8 mouse cellular contexts compared by ENCODE assay signal in the genomic region with DNA sequence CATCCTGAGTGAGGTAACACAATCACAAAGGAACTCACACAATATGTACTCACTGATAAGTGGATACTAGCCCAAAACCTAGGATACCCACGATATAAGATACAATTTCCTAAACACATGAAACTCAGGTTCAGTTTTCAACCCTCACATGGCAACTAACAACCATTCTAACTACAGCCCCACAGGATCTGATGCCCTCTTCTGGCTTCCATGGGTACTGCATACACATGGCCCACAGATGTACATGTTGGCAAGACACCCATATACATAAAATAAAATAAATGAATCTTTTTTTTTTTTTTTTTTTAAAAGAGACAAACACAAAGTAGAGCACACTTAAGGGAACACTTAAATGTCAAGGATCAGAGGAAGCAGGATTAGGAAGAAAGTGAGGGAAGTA. TPM values are rescaled to one million over a fixed set of nuclear protein-coding genes. Genes with fewer than 3 reads are reported as not detected.
A peak's percentile ranks its signal among the peaks of the same experiment; 100 is the strongest.
DNase-seq lines count a peak whose midpoint lies in the region; ATAC-seq and TF ChIP-seq lines count a peak whose summit lies in the region.
"Not testable (repeated sequence)": the region's sequence is repeated elsewhere in the genome, so short reads cannot be mapped to it uniquely, and the experiment has no call there.

No protein-coding gene starts in this region.

- not testable (repeated sequence) for H3K36me3 ChIP-seq in lung, postnatal 0 days (ENCODE audit: insufficient read depth, low read length)

- H3K27me3 ChIP-seq in lung, postnatal 0 days (replicated peaks; ENCODE audit: insufficient read depth, low read length), result not testable (repeated sequence)

- DNase-seq in CD4-positive helper T cell, adult 2 months (ENCODE audit: low read depth, low spot score), result peak; percentile 43
- peak; percentile 20 for DNase-seq in MEL-GATA-1-ER (ENCODE audit: extremely low read depth, low read depth)
- DNase-seq in heart, adult 11 months, result peak; percentile 73
- peak; percentile 11 to 21 for DNase-seq in kidney, postnatal 4 days
- DNase-seq in lung, postnatal 0 days (ENCODE audit: low spot score), result not testable (repeated sequence)
- peak; percentile 26 to 67 for DNase-seq in spleen, postnatal 4 days (ENCODE audit: low spot score in 2 of 2)
- DNase-seq in thymus, postnatal 4 days, result peak; percentile 75

- H3K9ac ChIP-seq in lung, postnatal 0 days (replicated peaks; ENCODE audit: low read depth), result not testable (repeated sequence)

- peak; percentile 20; the same call in 1 of the 2 replicates for TF ChIP-seq CTCF in bone marrow, adult 2 months (IDR thresholded peaks at IDR 0.05; ENCODE audit: control insufficient read depth, insufficient read depth, low read length)
- peak; percentile 57 for TF ChIP-seq CTCF in lung, postnatal 0 days (IDR thresholded peaks at IDR 0.05)

- TF ChIP-seq EP300 in lung, postnatal 0 days (IDR thresholded peaks at IDR 0.05), result not testable (repeated sequence)

- WGBS in bone marrow, adult 2 months, result 75% methylated on average over 1 of the region's 1 CpGs
- WGBS in lung, postnatal 0 days, result 100% methylated on average over 1 of the region's 1 CpGs

- H3K4me2 ChIP-seq in lung, postnatal 0 days (replicated peaks; ENCODE audit: low read depth, low read length), result not testable (repeated sequence)

- H3K4me1 ChIP-seq in bone marrow, adult 2 months (ENCODE audit: control insufficient read depth, insufficient read depth, low read length); lung, postnatal 0 days (ENCODE audit: insufficient read depth, low read depth, low read length): not testable (repeated sequence)

- TF ChIP-seq POLR2A in bone marrow, adult 2 months (IDR thresholded peaks at IDR 0.05; ENCODE audit: borderline replicate concordance, control insufficient read depth, low read depth, low read length), result not testable (repeated sequence)

- not testable (repeated sequence) for H3K9me3 ChIP-seq in lung, postnatal 0 days (ENCODE audit: low read length)

- ATAC-seq in lung, postnatal 0 days, result not testable (repeated sequence)

- not testable (repeated sequence) for H3K4me3 ChIP-seq in bone marrow, adult 2 months (replicated peaks; ENCODE audit: control insufficient read depth, low read depth, low read length); lung, postnatal 0 days (ENCODE audit: low read depth, low read length)

- H3K27ac ChIP-seq in bone marrow, adult 2 months (ENCODE audit: control insufficient read depth, insufficient read depth, low read depth, low read length, poor library complexity); lung, postnatal 0 days (ENCODE audit: low read length): not testable (repeated sequence)

RNA-seq across cellular contexts. Expression of gene Ikbke, which starts 49.7 kb away (rescaled TPM):
- polyA plus RNA-seq in bone marrow, adult 2 months (2011; ENCODE audit: insufficient read depth, insufficient read length, low replicate concordance, missing spikeins), result 12.8 and 40.9 TPM in 2 replicates
- 2.9 and 4.1 TPM in 2 replicates for polyA plus RNA-seq in lung, postnatal 0 days (2015; fragmentation: Nextera tagmentation; extraction: Ambion mirVana)
